Mouse (Mus musculus) embryo, embryonic 11.5 days (tissue): ENCODE measurements at regions not wholly inside any gene's neighbourhood (a gene's known extent, or its start where the extent isn't known, plus 50 kb on each side); places are given as distances from the start of the nearest gene placed in this dataset.
"Not testable (repeated sequence)": the region's sequence is repeated elsewhere in the genome, so short reads cannot be mapped to it uniquely, and the experiment has no call there.

Experiments
- DNase-seq: peaks from one replicate; pipeline ENCODE4 v3.0.0-alpha.2; 2012; ENCODE audit warnings: low read depth, low spot score

DNA sequence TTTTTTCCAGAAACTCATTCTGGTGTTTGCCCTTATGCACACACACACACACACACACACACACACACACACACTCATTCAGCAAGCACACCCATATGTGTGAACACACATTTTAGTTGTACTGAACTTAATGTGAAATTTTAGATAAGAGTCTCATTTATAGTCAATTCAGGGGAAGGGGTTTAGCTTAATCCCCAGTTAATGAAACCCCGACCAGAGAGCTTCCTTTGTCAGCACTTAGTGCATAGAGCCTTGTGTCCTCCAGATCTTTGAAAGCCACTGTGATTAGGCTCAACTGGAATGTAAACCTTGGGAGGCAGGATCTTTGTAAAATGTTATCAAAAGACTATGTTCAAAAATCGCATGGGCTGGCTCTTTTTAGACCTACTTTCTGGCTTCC lies 53.4 kb downstream of the Rps12 start:
- no peak for DNase-seq

DNA sequence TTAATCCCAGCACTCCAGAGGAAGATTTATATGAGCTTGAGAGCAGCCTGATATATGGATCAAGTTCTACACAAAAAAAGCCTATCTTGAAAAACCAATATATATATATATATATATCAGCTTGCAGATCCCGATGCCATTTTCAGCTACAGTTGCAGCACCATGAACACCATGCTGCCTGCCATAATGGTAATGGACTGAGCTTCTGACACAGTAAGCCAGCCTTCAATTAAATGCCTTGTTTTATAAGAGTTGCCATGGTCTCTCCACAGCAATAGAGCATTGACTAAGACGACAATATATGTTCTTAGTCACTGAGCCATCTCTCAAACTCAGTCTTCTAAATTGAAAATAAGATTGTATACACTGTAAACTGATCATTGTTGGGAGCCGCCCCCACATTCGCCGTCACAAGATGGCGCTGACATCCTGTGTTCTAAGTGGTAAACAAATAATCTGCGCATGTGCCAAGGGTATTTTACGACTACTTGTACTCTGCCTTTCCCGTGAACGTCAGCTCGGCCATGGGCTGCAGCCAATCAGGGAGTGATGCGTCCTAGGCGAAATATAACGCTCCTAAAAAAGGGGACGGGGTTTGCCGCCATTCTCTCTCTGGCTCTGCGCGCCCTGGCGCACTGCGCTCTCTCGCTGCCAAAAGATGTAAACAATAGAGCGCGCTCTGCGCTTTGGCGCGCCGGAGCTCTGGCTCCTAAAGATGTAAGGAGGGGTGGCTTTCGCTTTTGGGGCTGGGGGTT lies 60.9 kb downstream of the Rps12 start:
- DNase-seq, result not testable (repeated sequence)

DNA sequence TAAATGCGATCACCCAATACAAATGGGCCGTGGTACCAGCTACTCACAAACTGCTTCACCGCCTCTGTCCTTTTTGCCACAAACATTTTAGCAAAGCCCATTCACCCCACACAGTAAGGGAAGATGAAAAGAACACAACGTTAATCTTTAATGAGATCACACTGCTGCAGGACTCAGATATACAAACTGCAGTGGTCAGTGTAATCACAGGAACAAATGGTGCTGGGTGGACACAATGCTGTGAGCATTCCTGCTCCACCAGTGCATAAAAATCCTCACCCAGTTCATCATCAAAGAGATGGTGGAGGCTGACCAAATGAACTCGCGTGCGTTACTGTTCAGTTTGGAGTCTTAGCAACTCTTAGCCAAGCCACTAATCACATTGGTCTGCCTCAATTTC lies 69.0 kb downstream of the Rps12 start:
- no peak for DNase-seq

DNA sequence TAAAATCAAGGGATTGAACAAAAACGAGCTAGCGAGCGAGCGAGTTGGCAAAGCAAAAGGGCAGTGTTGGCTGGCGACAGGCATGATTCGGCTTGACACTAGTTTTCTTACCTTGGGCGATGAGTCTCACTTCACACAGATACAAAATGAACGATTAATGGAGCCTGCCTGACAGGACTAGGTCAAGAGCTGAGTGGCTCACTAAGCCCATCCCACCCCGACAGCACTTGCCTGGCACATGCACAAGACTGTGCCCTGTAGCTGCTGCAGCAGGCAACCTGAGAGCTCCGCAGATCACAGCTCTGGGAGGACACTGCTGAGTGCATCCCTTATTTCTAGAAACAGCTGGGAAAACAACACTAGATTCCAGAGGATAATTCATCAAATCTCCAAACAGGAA lies 71.6 kb downstream of the Rps12 start:
- no peak for DNase-seq

- no peak for DNase-seq
These were observed 72.0 kb downstream of the Rps12 start for GRCm38 (mm10) chr10:23715101-23715500.

GRCm38 (mm10) chr10:23712691-23713378 lies 74.2 kb downstream of the Rps12 start:
- DNase-seq, result no peak

DNA sequence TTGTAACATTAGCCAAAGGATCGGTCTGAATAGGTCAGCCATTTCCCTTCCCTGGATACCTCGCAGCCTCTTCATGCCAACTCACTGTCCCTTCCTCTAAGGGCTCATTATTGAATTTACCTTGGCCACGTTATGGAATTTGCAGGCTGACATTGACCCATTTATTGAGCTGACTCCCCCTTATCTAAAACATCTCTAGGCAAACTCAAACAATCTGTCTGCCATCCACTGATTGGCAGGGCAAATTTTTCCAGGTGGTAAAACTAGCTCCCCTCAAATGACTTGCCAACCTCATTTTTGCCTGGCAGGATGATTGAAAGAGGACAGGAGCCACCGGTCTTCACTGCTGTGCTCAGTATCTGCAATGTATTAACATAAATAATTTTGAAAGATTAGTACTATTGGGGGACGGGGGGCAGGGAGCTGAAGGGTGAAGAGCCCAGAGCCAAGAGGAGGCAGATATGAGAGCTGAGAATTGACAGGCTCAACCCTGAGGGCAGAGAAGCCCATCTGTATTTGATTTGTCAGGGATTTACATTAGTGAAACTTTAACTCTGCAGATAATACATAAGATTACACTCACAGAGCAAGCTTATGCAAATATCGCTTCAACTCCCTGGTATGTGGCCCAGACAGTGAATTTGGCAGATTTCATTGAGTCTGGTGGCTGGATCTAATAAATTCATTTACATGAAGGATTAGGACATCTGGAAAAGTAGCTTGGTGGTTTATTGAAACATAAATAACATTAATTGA lies 75.5 kb downstream of the Rps12 start:
- DNase-seq, result peak; percentile 19

GRCm38 (mm10) chr10:23710999-23711398 lies 76.1 kb downstream of the Rps12 start:
- no peak for DNase-seq

GRCm38 (mm10) chr10:23708261-23708660 lies 78.8 kb downstream of the Rps12 start:
- no peak for DNase-seq

- DNase-seq, result no peak
These were observed 79.9 kb downstream of the Rps12 start for GRCm38 (mm10) chr10:23707141-23707540.

GRCm38 (mm10) chr10:23704048-23704447 lies 83.0 kb downstream of the Rps12 start:
- DNase-seq, result no peak

DNA sequence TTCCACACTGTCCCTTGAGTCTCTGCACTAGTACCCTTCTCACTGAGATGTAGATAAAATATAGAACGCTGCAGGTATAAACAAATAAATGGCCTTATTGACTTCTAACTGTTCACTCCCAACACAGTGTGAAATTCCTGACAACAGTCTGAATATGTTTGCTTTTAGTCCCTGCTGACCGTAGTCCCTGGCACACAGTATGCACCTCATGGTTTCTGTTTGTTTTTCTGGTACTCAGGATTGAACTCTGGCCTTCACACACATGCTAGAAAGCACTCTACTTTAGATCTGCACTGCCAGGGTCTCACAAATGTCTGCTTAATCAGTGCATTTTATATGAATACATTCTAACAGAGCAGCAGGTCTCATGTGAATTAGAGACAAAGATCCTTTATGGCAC lies 95.8 kb downstream of the Rps12 start:
- DNase-seq, result no peak

DNA sequence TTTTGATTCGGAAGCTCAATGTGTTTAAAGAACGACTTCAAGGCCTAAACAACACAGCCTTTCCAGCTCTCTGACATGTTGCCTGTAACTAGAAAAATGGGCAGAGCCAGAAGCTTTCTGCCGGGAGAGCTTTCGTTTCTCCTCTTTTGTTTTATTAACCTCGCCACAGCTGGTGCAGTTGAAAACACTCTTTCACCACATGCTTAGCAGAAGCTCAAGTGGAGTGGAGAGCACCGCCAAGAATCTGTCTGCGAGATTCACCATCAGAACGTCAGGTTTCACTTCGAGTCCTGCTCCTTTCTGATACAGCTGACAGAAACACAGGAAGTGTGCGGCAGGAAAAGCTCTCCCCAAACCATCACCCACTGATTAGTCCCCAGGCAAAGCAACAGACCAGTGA lies 100.1 kb downstream of the Rps12 start:
- DNase-seq, result no peak

DNA sequence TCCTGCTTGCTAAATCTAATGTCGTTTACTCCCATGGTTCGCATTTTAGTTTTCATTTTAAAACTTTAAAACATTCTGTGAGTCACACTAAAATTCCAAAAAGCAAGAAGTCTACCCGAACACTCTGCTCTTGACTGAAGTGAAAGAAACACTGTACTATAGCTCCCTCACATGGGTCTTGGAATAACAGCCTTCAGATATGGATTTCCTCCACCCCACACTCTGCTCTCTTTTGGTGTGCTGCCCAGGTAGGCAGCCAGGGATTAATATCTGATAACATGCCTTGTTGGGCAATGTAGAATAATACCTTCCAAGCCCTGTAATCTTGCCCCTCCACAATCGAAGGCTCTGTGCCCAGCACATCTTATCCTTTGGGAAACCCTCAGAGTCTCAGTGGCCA lies 104.0 kb downstream of the Rps12 start:
- DNase-seq, result no peak

- no peak for DNase-seq
These were observed 111.2 kb downstream of the Rps12 start for GRCm38 (mm10) chr10:23675911-23676310.

- no peak for DNase-seq
These were observed 112.2 kb downstream of the Rps12 start for GRCm38 (mm10) chr10:23674633-23675515.

- DNase-seq, result no peak
These were observed 114.8 kb downstream of the Rps12 start for GRCm38 (mm10) chr10:23672296-23672695.

DNA sequence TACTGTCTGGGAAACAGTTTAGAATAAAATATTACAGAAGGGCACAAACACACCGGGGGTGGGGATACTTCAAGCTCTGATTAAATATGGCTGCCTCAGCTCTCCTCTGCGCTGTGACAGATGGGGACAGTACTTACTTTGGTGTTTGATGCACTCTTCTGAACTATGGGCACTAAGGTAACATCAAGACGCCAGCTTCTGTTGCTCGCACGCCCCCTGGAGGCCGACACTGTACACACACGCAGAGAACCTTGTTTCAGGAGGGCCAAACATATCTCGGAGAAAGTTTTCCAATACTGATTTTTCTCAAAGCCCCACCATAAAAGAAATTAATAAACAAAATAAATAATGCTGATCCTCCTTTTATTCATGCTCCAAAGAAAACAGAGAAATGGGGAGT lies 115.6 kb downstream of the Rps12 start:
- DNase-seq, result no peak

DNA sequence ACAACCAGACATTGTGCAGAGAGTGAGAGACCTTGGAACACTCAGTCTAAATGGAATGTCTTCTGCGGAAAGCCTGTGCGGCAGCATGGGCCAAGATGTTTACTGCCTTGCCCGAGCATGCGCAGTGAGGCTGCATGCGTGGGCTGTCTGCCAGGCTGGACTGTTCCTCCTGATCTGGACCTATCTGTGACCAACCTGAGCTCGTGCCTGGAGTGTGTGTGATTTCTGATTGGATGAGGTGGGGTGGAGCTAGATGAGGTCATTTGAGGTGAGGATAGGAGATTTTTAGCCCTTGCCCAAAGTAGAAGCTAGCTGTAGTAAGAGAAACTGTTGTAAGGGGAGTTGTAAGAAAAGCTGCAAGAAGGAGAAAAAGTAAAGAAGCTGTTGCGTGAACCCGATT lies 121.2 kb downstream of the Rps12 start:
- DNase-seq, result not testable (repeated sequence)

GRCm38 (mm10) chr10:23626201-23626600 lies 160.9 kb downstream of the Rps12 start:
- no peak for DNase-seq

GRCm38 (mm10) chr10:23612030-23612429 lies 175.0 kb downstream of the Rps12 start:
- no peak for DNase-seq

DNA sequence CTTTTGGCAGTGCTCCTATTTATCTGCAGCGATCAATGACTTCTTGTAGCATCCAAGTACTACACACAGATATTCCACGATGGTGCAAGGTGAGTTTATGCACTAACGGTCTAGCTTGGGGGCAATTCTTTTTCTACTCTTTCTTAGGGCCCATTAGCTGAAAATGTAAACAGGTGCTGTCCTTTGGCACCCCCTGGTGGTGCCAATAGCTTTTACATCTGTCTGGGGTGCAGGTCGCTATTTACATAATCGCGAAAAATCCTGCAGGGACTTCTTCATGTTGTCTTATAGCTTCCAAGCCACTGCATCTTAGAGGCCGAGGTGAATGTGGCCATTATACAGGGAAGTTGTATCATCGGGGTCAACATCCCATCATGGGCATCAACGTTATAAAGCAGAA lies 175.9 kb downstream of the Rps12 start:
- peak; percentile 69 for DNase-seq
